Mouse (Mus musculus): Measurements from ENCODE around the gene Rnft2. TPM values are rescaled to one million over a fixed set of nuclear protein-coding genes. Genes with fewer than 3 reads are reported as not detected.

Gene Rnft2
- total RNA-seq, 2 experiments from 2014 or later: 84.9 to 92.1 TPM

- DNase-seq (ENCODE audit: low spot score in 2 of 2): no peak
These were observed 101.5 kb downstream of the Rnft2 start for GRCm38 (mm10) chr5:118143211-118144026.

GRCm38 (mm10) chr5:118142471-118142870 is 102.4 kb downstream of the Rnft2 start:
- no peak for DNase-seq (ENCODE audit: low spot score in 2 of 2)

Other genes with a start within 250 kb of the Rnft2 start
- gene Tesc, start 217.4 kb downstream of the Rnft2 start, total RNA-seq (2021): 10 to 100 TPM; 70.1 to 74.1 TPM
- 10 to 100 TPM; 40.4 to 41.7 TPM for gene Fbxw8, start 89.7 kb downstream of the Rnft2 start, total RNA-seq (2021)
- 10 to 100 TPM; 35.7 to 36.7 TPM for gene Hrk, start 80.5 kb downstream of the Rnft2 start, total RNA-seq (2021)
- 10 to 100 TPM; 15.1 to 15.9 TPM for gene 2410131K14Rik, start 111 bp upstream of the Rnft2 start, total RNA-seq (2021)